Mouse (Mus musculus): Measurements from ENCODE around the gene Cuedc2. TPM values are rescaled to one million over a fixed set of nuclear protein-coding genes. Genes with fewer than 3 reads are reported as not detected.
A peak's percentile ranks its signal among the peaks of the same experiment; 100 is the strongest.

The Cuedc2 gene
- total RNA-seq, 2 experiments from 2014 or later = 59.8 to 65.7 TPM

GRCm38 (mm10) chr19:46344710-46345419 lies 6.4 kb upstream of the Cuedc2 start:
- no peak for DNase-seq (ENCODE audit: low spot score)

DNA sequence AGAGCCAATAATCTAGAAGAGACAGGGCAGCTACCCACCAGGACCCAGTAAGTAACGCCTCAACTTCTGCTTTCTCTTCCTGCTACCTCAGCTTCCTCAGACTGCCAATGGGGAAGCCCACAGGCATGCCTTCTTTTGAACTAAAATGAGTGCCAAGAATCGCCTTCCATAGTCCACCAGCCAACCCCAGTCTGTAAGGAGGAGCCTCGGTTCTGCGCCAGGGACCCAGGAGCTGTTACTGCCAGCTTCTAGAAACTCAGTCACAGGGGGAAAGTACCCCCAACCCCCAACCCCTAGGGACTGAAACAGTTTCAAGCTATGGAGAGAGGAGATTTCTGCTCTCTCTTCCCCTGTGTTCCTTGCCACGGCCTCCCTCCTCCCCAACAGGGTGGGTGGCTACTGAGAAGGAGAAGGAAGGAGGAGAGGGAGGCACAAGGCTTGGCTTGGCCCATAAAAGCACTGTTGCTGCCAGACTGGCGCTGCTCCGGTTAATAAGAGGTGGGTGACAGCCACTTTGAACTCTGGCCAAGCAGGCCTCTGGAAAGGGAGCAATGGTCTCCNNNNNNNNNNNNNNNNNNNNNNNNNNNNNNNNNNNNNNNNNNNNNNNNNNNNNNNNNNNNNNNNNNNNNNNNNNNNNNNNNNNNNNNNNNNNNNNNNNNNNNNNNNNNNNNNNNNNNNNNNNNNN lies 927 bp upstream of the Cuedc2 start:
- DNase-seq (ENCODE audit: low spot score) = no peak

- DNase-seq (ENCODE audit: low spot score) = no peak
These were observed 412 bp upstream of the Cuedc2 start for GRCm38 (mm10) chr19:46338942-46339286.

- no peak for DNase-seq (ENCODE audit: low spot score)
These were observed 677 bp downstream of the Cuedc2 start for GRCm38 (mm10) chr19:46337719-46338330.

DNA sequence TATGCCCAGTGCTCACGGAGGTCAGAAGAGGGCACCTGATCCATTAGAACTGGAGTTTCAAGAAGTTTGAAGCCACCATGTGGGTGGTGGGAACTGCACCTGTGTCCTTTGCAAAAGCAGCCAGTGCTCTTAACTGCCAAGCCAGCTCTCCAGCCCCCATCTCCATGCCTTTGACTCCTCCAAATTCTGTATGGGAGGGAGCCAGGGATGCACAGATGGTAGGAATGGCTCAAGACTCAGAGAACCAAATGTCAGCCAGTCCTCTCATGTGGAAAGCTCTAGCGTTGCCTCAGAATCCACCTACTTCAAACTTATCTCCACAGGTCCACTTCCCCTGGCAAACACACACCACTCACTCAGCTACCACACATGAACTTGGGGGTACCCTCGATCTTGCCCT lies 4.6 kb downstream of the Cuedc2 start:
- no peak for DNase-seq (ENCODE audit: low spot score)

DNA sequence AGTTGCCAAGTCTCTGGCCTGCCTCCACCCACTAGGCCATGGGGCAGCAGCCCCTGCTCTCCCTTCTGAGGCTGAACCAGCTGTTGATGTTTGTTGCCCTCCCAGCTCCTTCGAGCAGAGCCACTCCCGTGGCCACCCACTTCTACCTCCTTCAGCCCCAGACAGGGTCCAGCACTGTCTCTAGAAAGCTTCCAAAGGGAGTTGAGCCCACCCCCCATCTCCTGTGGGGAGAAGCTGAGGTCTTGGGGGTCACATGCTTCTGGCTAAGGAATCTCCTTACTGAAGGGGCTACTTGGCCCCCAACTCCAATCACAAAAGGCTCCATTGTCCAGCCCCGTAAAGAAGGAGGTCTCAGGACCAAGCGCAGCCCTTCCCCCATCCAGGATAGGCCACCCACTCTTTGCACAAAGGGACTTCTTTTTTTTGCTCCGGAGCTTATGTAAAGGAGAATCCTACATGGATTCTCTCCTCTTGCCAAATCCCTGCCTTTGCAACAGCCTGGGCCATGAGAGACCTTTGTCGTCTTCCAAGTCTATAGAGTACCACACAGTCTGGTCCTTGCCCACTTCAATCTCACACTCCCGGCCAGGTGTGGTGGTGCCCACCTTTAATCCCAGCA lies 5.7 kb downstream of the Cuedc2 start:
- no peak for DNase-seq (ENCODE audit: low spot score)

- DNase-seq (ENCODE audit: low spot score) = no peak
These were observed 6.6 kb downstream of the Cuedc2 start for GRCm38 (mm10) chr19:46331936-46332335.

DNA sequence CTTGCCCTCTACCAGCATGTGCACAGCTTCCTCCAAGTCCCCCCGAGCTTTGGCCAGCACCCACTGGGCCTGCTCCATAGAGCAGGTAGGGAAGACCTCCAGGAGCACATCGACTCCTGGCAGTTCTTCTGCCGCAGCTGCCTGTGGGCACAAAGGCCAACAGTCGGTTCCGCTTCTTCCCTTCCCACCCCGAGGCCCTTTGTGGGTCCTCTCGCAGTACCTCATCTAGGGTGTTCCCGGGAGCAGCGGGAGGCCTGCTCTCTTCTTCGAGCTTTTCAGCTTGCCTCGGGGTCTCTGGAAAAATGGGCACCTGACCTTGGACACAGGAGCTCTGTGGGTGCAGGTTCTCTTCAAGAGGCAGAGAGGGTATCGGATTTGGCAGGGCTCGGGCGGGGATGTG lies 7.2 kb downstream of the Cuedc2 start:
- no peak for DNase-seq (ENCODE audit: low spot score)

- DNase-seq (ENCODE audit: low spot score) = no peak
These were observed 7.8 kb downstream of the Cuedc2 start for GRCm38 (mm10) chr19:46330696-46331095.

DNA sequence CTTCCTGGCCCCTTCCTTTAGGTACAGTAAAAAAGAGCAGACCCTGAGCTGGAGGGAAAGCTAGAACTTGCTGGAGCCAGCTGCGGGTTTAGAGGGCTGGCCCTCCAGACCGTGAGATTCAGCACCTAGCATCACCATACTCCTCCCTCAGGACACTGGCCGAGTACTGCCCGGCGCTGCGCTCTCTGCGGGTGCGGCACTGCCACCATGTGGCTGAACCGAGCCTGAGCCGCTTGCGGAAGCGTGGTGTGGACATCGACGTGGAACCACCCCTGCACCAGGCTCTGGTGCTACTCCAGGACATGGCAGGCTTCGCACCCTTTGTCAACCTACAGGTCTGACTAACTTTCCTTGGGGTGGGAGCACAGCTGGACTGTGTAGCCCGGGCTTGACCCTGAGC lies 8.6 kb downstream of the Cuedc2 start:
- peak; percentile 73 for DNase-seq (ENCODE audit: low spot score)

DNA sequence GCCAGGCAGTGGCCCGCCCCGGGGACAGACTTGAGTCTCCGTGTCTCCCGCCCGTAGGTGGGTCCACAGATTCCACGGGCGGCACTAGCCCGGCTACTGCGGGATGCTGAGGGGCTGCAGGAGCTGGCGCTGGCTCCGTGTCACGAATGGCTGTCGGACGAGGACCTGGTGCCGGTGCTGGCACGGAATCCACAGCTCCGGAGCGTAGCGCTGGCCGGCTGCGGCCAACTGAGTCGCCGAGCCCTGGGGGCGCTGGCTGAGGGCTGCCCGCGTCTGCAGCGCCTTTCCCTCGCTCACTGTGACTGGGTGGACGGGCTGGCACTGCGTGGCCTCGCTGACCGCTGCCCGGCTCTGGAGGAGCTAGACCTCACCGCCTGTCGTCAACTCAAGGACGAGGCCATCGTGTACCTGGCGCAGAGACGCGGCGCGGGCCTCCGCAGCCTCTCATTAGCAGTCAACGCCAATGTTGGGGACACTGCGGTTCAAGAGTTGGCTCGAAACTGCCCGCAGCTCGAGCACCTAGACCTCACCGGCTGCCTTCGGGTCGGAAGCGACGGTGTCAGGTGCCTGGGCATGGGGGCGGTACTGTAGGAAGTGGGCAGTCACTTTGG lies 9.4 kb downstream of the Cuedc2 start:
- DNase-seq (ENCODE audit: low spot score) = no peak

DNA sequence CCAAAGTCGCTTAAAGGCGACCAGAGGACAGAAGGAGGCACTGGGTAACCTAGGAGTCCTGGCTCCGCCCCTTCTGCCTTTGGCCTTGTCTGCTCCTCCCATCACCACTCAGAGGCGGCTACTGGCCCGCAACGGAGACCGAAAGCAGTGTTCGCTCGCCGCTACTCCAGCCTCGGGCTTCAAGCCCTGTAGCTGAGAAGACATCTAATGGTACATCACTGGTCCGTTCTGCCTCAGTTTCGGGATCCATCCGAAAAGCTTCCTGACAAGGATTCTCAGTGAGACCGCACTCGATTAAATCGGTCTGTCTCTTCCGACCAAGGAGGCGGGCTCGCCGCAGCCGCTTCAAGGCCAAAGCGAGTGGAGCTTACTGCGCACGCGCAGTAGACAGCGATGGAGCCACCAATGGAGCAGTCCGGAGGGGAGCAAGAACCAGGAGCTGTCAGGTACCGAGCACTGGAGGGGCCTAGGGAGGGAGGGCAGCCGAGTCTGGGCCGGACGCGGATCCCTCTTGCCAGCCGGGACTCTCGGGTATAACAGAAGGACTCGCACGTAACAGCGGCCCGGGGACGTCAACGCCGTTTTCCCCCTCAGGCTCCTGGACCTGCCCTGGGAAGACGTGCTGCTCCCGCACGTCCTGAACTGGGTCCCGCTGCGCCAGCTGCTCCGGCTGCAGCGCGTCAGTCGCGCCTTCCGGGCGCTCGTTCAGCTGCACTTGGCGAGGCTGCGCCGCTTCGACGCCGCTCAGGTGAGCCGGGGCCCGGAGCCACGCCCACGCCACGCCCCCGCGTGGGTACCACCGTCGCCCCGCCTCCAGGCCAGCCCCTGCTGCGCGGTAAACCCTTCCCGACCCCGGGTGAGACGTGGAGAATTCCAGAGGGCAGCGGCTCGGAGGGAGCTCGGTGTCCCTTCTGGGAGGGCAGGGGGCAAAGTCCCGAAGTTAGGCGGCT lies 10.1 kb downstream of the Cuedc2 start, which contains the start of gene Fbxl15:
TSS of gene Fbxl15 (plus strand) at position 104 of the 950 bp plus-strand sequence.
- DNase-seq (ENCODE audit: low spot score) = peak; percentile 94

GRCm38 (mm10) chr19:46327531-46328064 lies 10.9 kb downstream of the Cuedc2 start:
- DNase-seq (ENCODE audit: low spot score) = no peak

DNA sequence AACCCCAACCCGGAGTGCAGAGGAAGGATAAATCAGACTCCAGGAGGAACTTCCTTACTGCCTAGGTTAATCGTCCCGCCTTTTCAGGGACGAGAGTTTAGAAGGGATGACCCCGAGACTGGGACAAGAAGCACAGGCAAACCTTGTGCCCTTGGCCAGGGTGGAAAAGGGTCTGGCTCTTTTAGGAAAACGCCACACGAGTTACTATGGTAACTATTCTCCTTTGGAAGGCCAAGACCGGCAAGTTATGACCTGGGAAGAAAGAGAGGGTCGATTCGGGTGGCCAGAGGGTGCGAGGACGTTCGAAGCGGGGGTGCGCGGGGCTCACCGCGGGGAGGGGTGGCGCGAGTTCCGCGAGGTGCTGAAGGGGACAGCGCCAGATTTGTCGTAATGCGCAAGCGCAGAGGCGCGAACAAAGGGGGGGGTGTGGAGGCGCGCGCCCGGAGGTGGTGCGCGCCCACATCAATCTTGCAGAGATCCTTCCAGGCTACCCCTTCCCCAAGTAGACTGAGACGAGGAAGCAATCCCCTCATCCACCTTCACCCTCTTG lies 11.7 kb downstream of the Cuedc2 start, which contains the start of gene Psd:
TSS of gene Psd (minus strand) at position 401 of the 550 bp plus-strand sequence.
- no peak for DNase-seq (ENCODE audit: low spot score)

DNA sequence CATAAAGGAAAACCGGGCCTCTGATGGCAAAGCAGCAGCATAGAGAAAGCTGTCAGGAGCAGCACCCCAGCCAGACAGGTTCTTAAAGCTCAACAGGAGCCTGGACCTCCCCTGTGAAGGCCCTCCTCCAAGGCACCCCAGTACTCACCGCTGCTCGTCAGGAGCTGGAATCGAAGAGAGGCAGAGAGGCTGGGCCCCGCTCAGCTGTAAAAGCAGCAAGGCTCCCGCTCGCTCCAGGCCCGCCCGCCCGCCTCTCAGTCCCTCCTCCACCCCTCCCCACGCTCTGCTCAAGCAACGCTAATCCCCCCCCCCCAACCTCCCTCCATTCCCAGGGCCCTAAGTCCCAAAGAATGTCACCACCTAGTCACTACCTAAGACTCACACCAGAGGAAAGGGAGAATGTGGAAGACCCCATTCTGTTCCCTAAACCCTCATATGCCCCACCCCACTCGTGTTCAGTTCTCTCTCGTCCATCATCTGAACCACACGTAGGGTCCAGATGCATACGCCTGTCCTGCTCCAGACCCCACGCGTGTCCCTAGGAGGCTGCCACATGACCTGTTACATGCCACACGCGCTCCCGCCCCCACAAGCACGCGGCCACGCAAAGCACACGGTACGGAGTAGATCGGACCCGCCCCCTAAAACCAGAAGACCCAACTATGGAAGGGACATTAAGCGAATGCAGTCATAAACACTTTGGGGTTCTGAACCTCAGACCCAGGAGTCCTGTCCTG lies 12.3 kb downstream of the Cuedc2 start:
- no peak for DNase-seq (ENCODE audit: low spot score)

DNA sequence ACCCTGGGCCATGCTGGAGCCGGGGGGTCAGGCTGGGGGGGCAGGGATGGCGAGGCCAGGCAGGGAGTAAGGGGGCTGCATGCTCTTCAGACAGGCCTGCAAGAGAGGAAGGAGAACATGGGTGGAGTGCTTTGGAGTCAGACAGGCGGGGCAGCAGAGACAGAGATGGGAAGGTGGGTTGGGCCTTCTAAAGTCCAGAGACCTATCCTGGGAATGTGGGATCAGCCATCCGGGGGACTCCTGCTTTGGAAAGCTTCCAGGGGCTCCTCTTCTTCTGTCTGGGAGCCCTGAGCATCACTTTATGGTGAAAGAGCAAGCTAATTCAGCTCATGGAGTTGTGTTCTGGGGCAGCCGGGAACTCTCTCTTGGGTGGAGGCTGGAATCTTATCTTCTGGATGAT lies 13.6 kb downstream of the Cuedc2 start:
- no peak for DNase-seq (ENCODE audit: low spot score)

DNA sequence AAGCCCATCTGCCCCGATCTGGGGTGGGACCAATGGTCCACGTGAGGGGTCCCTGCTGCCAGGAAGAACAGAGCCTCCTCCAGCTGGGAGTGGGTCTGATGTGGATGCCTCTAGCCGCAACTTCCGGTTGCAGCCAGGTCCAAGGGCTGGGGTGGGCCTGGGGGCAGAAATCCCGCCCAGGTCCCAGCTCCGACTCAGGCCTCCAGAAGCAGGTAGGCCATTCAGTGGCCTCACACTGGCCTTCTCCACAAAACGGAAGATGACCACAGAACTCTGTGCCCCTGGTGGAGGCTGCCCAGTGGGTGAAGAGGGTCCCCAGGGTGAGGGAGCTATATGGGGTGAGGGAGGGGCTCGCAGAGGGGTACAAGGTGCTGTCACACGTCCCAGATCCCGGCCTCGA lies 14.1 kb downstream of the Cuedc2 start:
- DNase-seq (ENCODE audit: low spot score) = no peak

- DNase-seq (ENCODE audit: low spot score) = no peak
These were observed 14.8 kb downstream of the Cuedc2 start for GRCm38 (mm10) chr19:46323716-46324115.

DNA sequence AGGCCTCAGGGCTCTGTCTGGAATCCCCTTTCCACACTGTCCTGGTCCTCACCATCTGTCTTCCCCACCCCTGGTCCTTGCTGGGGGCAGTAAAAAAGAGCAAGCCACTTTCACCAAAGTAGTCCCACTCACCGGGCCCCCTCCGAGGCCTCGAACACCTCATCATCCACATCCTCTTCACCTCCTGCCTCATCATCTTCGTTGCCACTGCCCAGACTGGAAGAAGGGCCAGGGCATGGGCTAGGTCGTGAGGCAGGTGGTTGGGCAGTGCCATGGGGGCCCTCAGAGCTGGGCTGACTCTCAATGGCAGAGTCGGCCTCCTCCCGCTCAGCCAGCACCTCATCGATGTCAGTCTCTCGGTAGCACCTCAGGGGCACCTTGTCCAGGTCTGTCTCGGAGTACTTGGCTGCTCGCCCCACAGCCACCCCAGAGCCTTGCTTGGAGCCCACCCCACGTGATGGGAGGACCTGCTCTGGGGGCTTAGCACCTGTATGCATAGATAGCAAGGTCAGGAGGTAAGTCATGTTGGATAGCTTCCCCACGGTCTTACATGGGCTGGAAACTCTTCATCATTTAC lies 15.4 kb downstream of the Cuedc2 start:
- DNase-seq (ENCODE audit: low spot score) = no peak
